Mouse (Mus musculus) adrenal gland, postnatal 0 days (tissue): ENCODE data around the gene Hhex. TPM values are rescaled to one million over a fixed set of nuclear protein-coding genes. Genes with fewer than 3 reads are reported as not detected.

Source experiments
- polyA plus RNA-seq: library from polyadenylated mRNA; unstranded; fragments of >200 nt; fragmentation: Nextera tagmentation; extraction: Ambion mirVana; gene quantifications from 2 replicates; pipeline ENCODE4 v1.2.1, GENCODE M21; 2015

The Hhex gene
- 16.7 and 43.1 TPM in 2 replicates for polyA plus RNA-seq

DNA sequence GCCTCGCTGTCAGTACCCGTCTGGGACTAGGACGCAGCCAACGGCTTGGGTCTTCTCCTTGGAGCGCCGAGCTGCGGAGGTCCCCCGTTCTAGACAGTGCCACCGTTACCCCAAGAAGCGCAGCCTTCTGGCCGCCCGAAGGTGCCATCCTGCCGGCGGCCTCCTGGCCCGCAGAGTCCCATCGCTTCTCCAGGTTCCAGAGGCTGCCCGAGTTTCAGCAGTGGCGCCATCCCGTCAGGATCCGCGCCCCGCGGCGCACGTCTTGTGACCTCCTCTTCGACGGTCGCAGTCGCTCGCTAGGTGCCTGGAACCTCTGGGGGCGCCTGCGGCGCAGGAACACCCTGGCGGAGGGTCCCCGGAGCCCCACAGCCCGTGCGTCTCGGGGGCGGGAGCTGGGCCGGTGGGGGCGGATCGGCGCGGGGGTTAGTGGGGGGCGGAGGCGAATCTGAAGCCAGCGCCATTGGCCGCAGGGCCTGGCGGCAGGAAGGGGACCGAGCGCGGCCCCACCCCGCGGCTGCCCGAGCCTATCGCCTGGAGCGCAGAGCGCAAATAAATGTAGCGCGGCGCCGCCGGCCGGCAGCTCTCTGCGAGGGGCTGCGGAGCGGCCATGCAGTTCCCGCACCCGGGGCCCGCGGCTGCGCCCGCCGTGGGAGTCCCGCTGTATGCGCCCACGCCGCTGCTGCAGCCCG, at the start of gene Hhex:
TSS of gene Hhex (plus strand) at position 548 of the 689 bp plus-strand sequence.

Other genes starting within 250 kb of the Hhex start
- 71.6 and 95.3 TPM in 2 replicates for gene March5, start 227.3 kb upstream of the Hhex start, polyA plus RNA-seq
- 2.5 and 3.3 TPM in 2 replicates for gene Cpeb3, start 226.2 kb upstream of the Hhex start, polyA plus RNA-seq
- gene Ide, start 97.0 kb upstream of the Hhex start, polyA plus RNA-seq: 29.9 and 58.9 TPM in 2 replicates
- 9.2 and 11.9 TPM in 2 replicates for gene Kif11, start 58.4 kb upstream of the Hhex start, polyA plus RNA-seq
- 6.3 and 16.3 TPM in 2 replicates for gene Exoc6, start 115.6 kb downstream of the Hhex start, polyA plus RNA-seq